Mouse (Mus musculus) hindlimb bud, embryonic 11.5 days (tissue): Measurements from ENCODE around the gene Ggnbp2.

Source experiments
- DNase-seq: peaks from one replicate; pipeline ENCODE4 v3.0.0-alpha.2; 2012; ENCODE audit warnings: low read depth, low spot score; ENCODE audit errors: extremely low spot score

Ggnbp2 gene

GRCm38 (mm10) chr11:84870337-84871043, at the start of gene Ggnbp2:
TSS of gene Ggnbp2 (minus strand) at chr11:84870817.
- no peak for DNase-seq

- DNase-seq: no peak
Observed at GRCm38 (mm10) chr11:84919951-84920350, 49.3 kb upstream of the Ggnbp2 start.

DNA sequence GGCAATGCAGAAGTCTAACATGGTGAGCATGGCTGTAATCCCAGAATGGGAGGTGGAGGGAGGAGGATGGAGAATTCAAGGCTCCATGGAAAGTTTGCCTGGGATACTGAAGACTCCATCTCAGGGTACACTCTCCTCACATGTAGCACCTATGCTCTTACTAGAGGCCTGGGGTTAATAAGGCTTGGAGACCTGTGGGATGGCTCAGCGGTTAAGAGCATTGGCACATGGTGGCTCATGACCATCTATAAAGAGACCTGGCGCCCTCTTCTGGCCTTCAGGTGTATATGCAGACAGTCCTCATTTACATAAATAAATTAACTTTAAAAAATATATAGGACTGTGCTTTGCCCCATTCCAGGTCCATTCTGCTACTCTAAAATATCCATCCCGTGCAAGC, 48.7 kb upstream of the Ggnbp2 start:
- DNase-seq: no peak

DNA sequence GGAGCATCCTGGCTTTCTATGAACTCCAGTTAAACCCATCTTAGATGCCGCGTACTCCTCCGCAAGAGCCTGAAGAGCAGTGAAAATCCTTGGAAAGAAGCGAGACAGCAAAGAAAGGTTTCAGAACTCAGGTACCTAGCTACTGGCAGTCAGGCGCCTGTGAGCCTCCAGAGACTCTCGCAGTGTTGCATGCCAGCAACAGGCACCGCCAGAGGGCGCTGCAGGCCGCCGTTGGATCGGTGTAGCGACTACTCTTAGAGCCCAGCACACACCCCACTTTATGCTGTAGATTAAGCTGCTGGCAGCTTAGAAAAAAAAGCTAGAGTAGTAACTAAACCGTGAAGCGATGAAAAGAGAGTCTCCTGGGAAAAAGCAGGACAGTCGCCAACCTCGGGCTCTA, 47.8 kb upstream of the Ggnbp2 start:
- DNase-seq: peak; percentile 62

DNA sequence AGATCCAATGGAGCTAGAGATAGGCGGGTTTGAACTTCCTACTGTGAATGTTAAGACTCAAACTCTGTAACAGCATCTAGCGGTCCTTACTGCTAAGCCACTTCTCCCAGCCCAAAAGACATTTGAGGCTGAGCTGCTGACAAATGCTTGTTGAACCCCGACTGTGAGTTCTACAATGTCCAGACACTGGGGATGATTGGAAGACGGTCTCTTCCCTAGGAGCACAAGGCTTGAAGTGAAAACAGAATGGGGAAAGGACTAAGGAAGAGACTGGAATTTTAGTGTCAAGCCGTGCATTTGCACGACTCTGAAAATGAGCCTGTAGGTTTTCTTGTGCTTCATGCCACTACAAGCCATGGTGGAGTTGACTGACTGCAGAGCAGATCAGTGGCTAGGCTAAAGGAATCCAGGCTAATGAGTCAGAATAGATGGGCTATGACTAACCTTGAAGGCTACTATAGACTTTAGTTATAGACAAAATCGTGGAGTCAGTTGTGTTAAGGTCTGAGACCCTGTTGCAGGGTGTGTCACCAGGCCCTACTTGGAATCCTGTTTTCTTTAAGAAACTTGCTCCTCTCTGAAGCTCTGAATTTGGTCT, 46.2 kb upstream of the Ggnbp2 start:
- DNase-seq: no peak

- peak; percentile 81 for DNase-seq
Observed at GRCm38 (mm10) chr11:84916053-84916702, 45.6 kb upstream of the Ggnbp2 start, which contains the start of gene Znhit3. TSS of gene Znhit3 (minus strand) at chr11:84916366.

- DNase-seq: no peak
Observed at GRCm38 (mm10) chr11:84914673-84915072, 44.1 kb upstream of the Ggnbp2 start.

GRCm38 (mm10) chr11:84910411-84910810, 39.8 kb upstream of the Ggnbp2 start:
- DNase-seq: no peak

DNA sequence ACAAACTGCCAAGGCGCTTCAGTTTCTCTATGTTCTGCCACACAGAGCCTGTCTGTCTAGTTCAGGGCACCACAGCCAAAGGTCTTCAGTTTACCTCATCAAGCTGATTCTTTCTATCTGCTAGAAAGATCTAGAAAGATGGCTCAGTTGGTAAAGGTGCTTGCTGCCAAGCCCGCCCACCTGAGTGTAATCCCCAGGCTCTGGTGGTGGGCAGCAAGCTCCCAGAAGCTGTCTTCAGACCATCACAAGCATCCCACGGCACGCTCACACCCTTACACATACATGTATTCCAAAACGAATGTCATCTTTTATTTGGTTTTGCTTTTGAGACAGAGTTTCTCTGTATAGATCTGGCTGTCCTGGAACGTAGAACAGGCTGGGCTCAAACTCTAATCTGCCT, 37.9 kb upstream of the Ggnbp2 start:
- DNase-seq: no peak

DNA sequence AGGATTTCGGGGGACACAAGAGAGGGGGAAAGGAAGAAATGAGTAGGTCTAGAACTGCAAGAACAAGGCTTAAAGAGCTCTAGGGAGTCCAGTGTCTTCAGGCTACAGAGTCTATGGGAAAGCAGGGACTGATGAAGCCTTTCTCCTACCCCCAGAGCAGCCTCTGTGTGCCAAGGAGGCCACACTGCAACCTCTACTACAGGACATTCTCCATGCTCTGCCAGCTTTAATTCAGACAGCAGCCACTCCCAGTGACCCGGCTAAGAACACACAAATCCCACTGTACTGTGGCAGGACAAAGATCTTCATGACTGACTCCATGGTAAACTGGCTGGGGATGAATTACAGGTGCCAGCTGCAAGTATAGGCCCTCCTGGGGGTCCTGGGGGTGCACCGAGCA, 36.5 kb upstream of the Ggnbp2 start:
- no peak for DNase-seq

- DNase-seq: no peak
Observed at GRCm38 (mm10) chr11:84904597-84905144, 34.1 kb upstream of the Ggnbp2 start.

- DNase-seq: no peak
Observed at GRCm38 (mm10) chr11:84893113-84893512, 22.5 kb upstream of the Ggnbp2 start.

DNA sequence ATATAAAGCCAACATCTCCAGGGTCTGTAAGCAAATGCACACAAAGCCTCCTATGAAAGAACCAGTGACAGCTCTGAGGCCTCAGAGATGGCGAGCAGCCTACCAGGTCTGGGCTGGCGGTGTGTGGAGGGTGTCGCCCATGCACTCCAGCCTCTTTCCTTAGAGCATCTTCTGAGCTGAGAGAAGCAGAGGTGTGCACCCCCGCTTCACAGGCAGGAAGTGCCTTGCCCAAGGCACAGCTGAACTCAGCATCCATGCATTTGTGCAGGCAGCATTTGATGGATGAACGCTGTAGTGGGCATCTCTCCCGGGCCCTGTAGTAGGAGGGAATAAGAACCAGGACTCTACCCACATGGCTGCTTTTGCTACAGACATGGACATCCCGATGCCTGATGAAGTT, 21.1 kb upstream of the Ggnbp2 start:
- no peak for DNase-seq

GRCm38 (mm10) chr11:84889492-84889891, 18.9 kb upstream of the Ggnbp2 start:
- no peak for DNase-seq

- no peak for DNase-seq
Observed at GRCm38 (mm10) chr11:84888025-84888424, 17.4 kb upstream of the Ggnbp2 start.

DNA sequence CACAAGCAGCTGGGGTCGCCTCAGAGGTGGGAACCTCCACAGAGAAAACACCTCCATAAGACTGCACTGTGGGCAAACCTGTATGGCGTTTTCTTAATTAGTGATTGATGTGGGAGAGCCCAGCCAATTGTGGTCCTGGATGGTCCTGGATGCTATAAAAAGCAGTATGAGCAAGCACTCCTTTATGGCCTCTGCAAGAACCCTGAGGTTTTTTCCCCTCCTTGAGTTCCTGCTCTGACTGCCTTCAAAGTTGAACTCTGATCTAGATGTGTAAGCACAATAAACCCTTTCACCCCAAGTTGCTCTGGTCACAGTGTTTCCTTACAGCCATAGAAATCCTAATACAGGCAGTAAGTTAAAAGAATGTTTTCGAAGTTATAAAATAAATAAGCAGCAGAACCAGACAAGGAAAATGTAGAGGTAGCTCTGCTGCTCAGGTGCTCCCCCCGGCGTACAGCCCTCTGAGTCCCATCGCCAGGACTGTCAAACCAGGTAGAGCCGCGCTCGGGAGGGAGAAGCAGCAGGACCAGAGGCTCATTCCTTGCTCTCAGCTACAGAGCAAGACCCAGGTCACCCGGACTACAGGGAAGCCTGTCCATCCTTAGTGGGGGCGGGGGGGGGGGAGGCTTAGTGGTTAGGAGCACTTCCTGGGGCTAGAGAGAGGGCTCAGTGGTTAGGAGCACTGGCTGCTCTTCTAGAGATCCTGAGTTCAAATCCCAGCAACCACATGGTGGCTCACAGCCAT, 16.3 kb upstream of the Ggnbp2 start:
- DNase-seq: no peak

DNA sequence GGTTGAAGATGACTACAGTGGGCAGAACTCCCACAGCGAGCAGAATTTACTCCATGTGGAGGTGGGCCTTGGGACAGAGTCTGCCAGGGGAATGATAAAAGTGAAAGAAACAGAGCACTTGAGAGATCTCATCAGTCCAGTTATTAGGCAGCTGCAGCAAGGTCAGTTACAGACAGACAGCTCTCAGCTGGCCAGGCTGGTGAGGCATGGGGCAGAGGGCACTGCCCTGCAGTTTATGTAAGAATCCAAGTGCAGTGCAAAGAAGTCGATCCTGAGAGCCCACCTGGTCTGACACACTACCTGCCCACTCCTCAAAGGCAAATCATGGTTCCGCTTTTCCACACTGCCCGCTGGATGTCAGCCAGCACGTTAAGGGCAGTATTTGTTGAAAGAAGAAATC, 15.6 kb upstream of the Ggnbp2 start:
- DNase-seq: no peak

DNA sequence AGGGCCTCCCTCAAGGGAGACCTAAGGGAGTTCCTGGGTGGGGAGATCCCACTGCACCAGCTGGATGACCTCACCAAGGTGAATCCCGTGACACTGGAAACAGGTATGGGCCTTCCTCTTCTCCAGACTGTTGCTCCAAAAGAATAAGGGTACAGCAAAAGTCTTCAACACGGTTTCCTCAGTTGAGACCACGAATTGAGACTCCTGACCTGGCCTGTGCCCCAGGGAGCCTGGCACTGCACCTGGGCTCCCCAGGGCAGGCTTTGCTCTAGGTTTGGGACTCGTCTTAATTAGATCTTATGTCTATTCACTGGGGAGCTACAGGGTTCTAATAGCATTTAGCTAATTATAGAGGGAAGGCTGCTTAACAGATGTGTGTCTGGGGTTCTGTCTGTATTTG, 14.6 kb upstream of the Ggnbp2 start:
- DNase-seq: no peak

DNA sequence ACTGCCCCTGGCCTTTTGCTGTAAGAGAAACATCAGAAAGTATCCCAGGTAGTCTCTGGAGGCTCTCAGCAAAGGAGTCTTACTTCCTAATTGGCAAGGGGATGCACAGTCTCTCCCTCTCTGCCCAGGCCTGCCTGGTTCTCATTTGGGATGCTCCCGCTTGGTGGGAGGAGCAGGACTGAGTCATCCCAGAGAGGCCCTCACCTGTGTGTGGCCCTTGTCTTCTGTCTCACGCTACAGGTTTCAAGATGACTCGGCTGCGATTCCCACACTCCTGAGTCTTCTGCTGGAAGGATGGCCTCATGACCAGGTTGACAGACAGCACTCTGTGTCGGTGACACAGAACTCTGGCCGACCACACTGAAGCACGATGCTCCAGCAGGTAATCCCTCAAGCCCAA, 11.7 kb upstream of the Ggnbp2 start:
- no peak for DNase-seq

DNA sequence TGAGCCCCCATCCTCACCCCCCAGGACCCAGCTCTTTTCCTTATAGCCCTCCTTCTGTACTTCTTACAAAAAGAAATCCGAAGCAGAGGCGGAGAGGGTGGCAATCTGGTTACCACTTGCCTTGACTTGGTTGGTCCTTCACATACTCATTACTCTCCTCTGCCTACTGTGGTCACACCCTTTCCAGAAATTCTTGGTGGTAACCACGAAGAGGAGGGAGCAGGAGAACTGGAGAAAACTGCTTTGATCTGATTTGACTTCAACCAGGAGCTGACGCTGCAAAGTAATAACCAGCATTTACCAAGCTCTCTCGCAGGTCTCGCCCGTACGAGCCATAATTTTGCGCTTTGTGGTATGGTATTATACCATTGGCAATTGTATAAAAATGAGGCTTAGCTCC, 10.4 kb upstream of the Ggnbp2 start:
- no peak for DNase-seq

GRCm38 (mm10) chr11:84880465-84880961, 9.9 kb upstream of the Ggnbp2 start:
- no peak for DNase-seq
